Mouse (Mus musculus) left cerebral cortex, postnatal 25 days (tissue): ENCODE measurements around the gene Pelo. TPM values are rescaled to one million over a fixed set of nuclear protein-coding genes. Genes with fewer than 3 reads are reported as not detected.
A peak's percentile ranks its signal among the peaks of the same experiment; 100 is the strongest.

Experiments
- DNase-seq, 2 experiments: peaks; one replicate each; pipeline ENCODE4 v3.0.0; 2022; ENCODE audit warnings: low spot score in 2 of 2, mixed read lengths in 1 of 2
- intact Hi-C: fragments of 180-260 bp; cut with DNase I; formaldehyde crosslinking; loops from one replicate; pipeline ENCODE4 v1.15.1; 2025
- total RNA-seq, 2 experiments: library from RNA; stranded (reverse); gene quantifications; 2 replicates each; pipeline ENCODE4 v1.2.3; 2021

Pelo gene
- total RNA-seq, 2 experiments from 2014 or later: 20.5 to 22.8 TPM

DNA sequence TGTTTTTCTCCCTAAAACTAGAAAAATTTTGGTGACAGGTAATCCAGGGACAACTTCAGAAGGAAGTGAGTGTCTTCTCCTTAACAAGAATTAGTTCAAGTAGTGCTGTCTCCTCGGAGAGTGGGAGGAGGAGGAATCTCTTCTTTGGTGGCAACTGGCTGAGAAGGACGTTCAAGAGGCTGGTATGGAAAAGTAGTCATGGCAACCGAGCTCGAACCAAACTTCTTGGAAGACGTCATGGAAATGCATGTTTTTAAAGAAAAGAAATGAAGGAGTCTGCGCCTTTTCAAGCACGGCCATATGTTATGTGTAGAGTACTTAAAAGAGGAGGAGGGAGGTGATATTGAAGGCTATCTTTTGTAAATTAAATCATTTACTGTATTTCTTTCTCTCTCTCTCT, 37.4 kb downstream of the Pelo start:
- intact Hi-C loops: no loop called here
- peak; percentile 34 to 91 for DNase-seq

GRCm38 (mm10) chr13:115050660-115051559, 39.1 kb downstream of the Pelo start:
- DNase-seq: peak; percentile 3 to 51

DNA sequence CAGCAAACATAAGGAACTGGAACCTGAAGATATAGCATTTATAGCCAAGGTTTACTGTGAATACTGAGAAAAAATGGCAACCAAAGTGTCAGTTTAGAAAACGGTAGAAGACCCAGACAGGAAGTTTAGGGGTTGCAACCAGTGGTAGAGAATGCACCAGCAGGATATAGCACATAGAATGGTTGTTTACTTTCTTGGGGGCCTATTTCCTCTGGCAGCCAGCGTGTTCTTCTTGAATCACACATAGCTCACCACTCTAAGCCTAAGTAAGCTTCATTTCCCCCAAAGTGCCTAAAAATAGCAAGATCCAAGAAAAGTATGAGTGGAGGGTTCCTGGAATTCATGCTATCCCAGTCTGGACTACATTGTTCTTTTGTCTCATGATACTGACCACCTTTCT, 47.3 kb downstream of the Pelo start:
- no peak for DNase-seq
- intact Hi-C loops: no loop called here

More at GRCm38 (mm10) chr13:115050660-115051559, 39.1 kb downstream of the Pelo start:
- intact Hi-C loops: no loop called here

Other genes with a start within 250 kb of the Pelo start
- gene Itga2, start 158.1 kb downstream of the Pelo start, total RNA-seq: under 1 TPM; 0.05 to 0.07 TPM
- 1 to 10 TPM in 1 of 2 experiments, under 1 TPM in 1; 0.46 to 4.2 TPM for gene Gm49395, start 11.7 kb upstream of the Pelo start, total RNA-seq
- 1 to 10 TPM; 6.6 to 7.3 TPM for gene Itga1, start 11.8 kb upstream of the Pelo start, total RNA-seq